Mouse (Mus musculus) MN1 (cell line): ENCODE data around the gene Ttc7b.

ENCODE experiments used
- DNase-seq: peaks from one replicate; pipeline ENCODE4 v3.0.0-alpha.2; 2016; ENCODE audit warnings: low spot score

The Ttc7b gene

GRCm38 (mm10) chr12:100486232-100486631 lies 34.4 kb downstream of the Ttc7b start:
- no peak for DNase-seq

- no peak for DNase-seq
Observed at GRCm38 (mm10) chr12:100483054-100483453, 37.6 kb downstream of the Ttc7b start.

- no peak for DNase-seq
Observed at GRCm38 (mm10) chr12:100482255-100482654, 38.4 kb downstream of the Ttc7b start.

- DNase-seq = peak; percentile 10
Observed at GRCm38 (mm10) chr12:100481443-100482026, 39.1 kb downstream of the Ttc7b start.

- no peak for DNase-seq
Observed at GRCm38 (mm10) chr12:100480642-100481442, 39.8 kb downstream of the Ttc7b start.

GRCm38 (mm10) chr12:100479892-100480621 lies 40.6 kb downstream of the Ttc7b start:
- DNase-seq = peak; percentile 37

GRCm38 (mm10) chr12:100479270-100479869 lies 41.3 kb downstream of the Ttc7b start:
- DNase-seq = no peak

- DNase-seq = no peak
Observed at GRCm38 (mm10) chr12:100478615-100479014, 42.0 kb downstream of the Ttc7b start.

GRCm38 (mm10) chr12:100478151-100478550 lies 42.5 kb downstream of the Ttc7b start:
- no peak for DNase-seq

GRCm38 (mm10) chr12:100477474-100477873 lies 43.2 kb downstream of the Ttc7b start:
- DNase-seq = no peak

- DNase-seq = no peak
Observed at GRCm38 (mm10) chr12:100476351-100476750, 44.3 kb downstream of the Ttc7b start.

- DNase-seq = no peak
Observed at GRCm38 (mm10) chr12:100475489-100475888, 45.1 kb downstream of the Ttc7b start.

- no peak for DNase-seq
Observed at GRCm38 (mm10) chr12:100474661-100475321, 45.8 kb downstream of the Ttc7b start.

- no peak for DNase-seq
Observed at GRCm38 (mm10) chr12:100470295-100470694, 50.3 kb downstream of the Ttc7b start.

GRCm38 (mm10) chr12:100469503-100470293 lies 50.9 kb downstream of the Ttc7b start:
- no peak for DNase-seq

GRCm38 (mm10) chr12:100465101-100465715 lies 55.4 kb downstream of the Ttc7b start:
- no peak for DNase-seq

- DNase-seq = no peak
Observed at GRCm38 (mm10) chr12:100457701-100458100, 62.9 kb downstream of the Ttc7b start.

- DNase-seq = no peak
Observed at GRCm38 (mm10) chr12:100456257-100456975, 64.2 kb downstream of the Ttc7b start.

GRCm38 (mm10) chr12:100455453-100455852 lies 65.2 kb downstream of the Ttc7b start:
- DNase-seq = peak; percentile 60

GRCm38 (mm10) chr12:100447701-100448277 lies 72.8 kb downstream of the Ttc7b start:
- no peak for DNase-seq
